24 mouse cellular contexts compared by ENCODE assay signal in genomic region chr3:131913534-131913933, GRCm38 (mm10).
"Had no signal": no experiment of that assay in that cellular context is flagged by ENCODE, and none has a peak within 500 bp of the region (broad histone marks: within the 10 kb centered on the region; RNA-seq: fewer than 3 reads in every experiment).

No protein-coding gene starts in this region.

- H3K27ac ChIP-seq: kidney, embryonic 15.5 days; left cerebral cortex, adult 2 months; limb, embryonic 10.5 days; limb, embryonic 13.5 days; liver, embryonic 12.5 days; liver, embryonic 15.5 days; midbrain, embryonic 12.5 days; neural tube, embryonic 13.5 days; stomach, postnatal 0 days had no signal

- H3K27me3 ChIP-seq: kidney, embryonic 15.5 days; limb, embryonic 13.5 days; liver, embryonic 12.5 days; liver, embryonic 15.5 days; midbrain, embryonic 12.5 days; neural tube, embryonic 13.5 days had no signal

- H3K9me3 ChIP-seq: kidney, embryonic 15.5 days; limb, embryonic 10.5 days; liver, embryonic 12.5 days; liver, embryonic 15.5 days; midbrain, embryonic 12.5 days; neural tube, embryonic 13.5 days had no signal

- DNase-seq: kidney, adult 11 months; kidney, adult 8-10 months; kidney, postnatal 10 days; kidney, postnatal 36 days; layer of hippocampus, postnatal 36 days; liver; lung, adult 2 months; lung, postnatal 14 days; lung, postnatal 4 days; right cerebral cortex, adult 18-20 months; right cerebral cortex, postnatal 14 days; right cerebral cortex, postnatal 4 days; thymus, adult 2 months; thymus, postnatal 14 days; thymus, postnatal 4 days had no signal

- ATAC-seq: liver, embryonic 12.5 days had no signal

- H3K9ac ChIP-seq: kidney, embryonic 15.5 days; limb, embryonic 13.5 days; liver, embryonic 12.5 days; liver, embryonic 15.5 days; midbrain, embryonic 12.5 days; neural tube, embryonic 13.5 days had no signal

- H3K4me1 ChIP-seq: kidney, embryonic 15.5 days; limb, embryonic 13.5 days; liver, embryonic 12.5 days; liver, embryonic 15.5 days; midbrain, embryonic 12.5 days had no signal

- H3K36me3 ChIP-seq: kidney, embryonic 15.5 days; limb, embryonic 10.5 days; limb, embryonic 13.5 days; liver, embryonic 12.5 days; liver, embryonic 15.5 days; midbrain, embryonic 12.5 days; neural tube, embryonic 13.5 days had no signal

- H3K4me2 ChIP-seq: kidney, embryonic 15.5 days; limb, embryonic 13.5 days; liver, embryonic 12.5 days; liver, embryonic 15.5 days; midbrain, embryonic 12.5 days; neural tube, embryonic 13.5 days had no signal

- H3K4me3 ChIP-seq: kidney, embryonic 15.5 days; left cerebral cortex, adult 2 months; limb, embryonic 10.5 days; limb, embryonic 13.5 days; liver, embryonic 12.5 days; liver, embryonic 15.5 days; midbrain, embryonic 12.5 days; neural tube, embryonic 13.5 days had no signal
